Mouse (Mus musculus): ENCODE results near the gene Igf1r.

DNA sequence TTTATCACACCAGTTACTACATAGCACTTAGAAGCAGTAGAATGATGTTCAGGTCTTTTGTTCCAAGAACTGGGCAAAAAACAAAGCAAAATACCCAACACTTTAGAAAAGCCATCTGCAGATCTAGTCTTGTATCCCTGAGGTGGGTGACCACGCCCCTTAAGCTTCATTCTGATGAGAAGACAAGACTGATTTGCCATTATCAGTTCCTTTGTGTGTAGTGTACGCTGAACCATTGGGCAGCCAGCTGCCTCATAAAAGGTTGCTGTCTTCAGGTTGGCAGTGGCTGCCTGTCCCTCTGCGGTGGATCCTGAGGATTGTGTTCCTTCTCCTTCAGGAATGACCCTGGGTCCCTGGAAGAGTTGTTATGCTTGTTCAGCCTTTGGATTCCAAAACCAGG lies 11.1 kb downstream of the Igf1r start:
- TF ChIP-seq CTCF (IDR thresholded peaks at IDR 0.05; ENCODE audit: extremely low read depth, insufficient read length, insufficient replicate concordance, low read depth, low read length) (no peak), POLR2A (IDR thresholded peaks at IDR 0.05; ENCODE audit: low read depth, low read length) (no peak)

All from small intestine, adult 2 months (tissue).